Mouse (Mus musculus) cerebellum, adult 8-10 months (tissue): ENCODE measurements around the gene Arl6ip6.
A peak's percentile ranks its signal among the peaks of the same experiment; 100 is the strongest.

ENCODE experiments used
- DNase-seq: peaks from one replicate; pipeline ENCODE4 v3.0.0; 2022

Arl6ip6 gene

GRCm38 (mm10) chr2:53191523-53192220, at the start of gene Arl6ip6:
Gene Arl6ip6, plus strand, starts transcription at chr2:53191726.
- peak; percentile 98 for DNase-seq

GRCm38 (mm10) chr2:53146852-53147251, 44.7 kb upstream of the Arl6ip6 start:
- no peak for DNase-seq

- no peak for DNase-seq
These were observed 17.6 kb upstream of the Arl6ip6 start for GRCm38 (mm10) chr2:53173966-53174365.

- DNase-seq: no peak
These were observed 12.6 kb upstream of the Arl6ip6 start for GRCm38 (mm10) chr2:53178966-53179365.

- DNase-seq: no peak
These were observed 11.7 kb upstream of the Arl6ip6 start for GRCm38 (mm10) chr2:53179876-53180275.

- peak; percentile 12 for DNase-seq
These were observed 1.7 kb upstream of the Arl6ip6 start for GRCm38 (mm10) chr2:53189811-53190210.

GRCm38 (mm10) chr2:53190684-53191511, 628 bp upstream of the Arl6ip6 start, which contains the start of gene Prpf40a:
Gene Prpf40a, minus strand, starts transcription at chr2:53191284.
- DNase-seq: peak; percentile 99

GRCm38 (mm10) chr2:53192386-53192785, 860 bp downstream of the Arl6ip6 start:
- DNase-seq: no peak

- no peak for DNase-seq
These were observed 4.9 kb downstream of the Arl6ip6 start for GRCm38 (mm10) chr2:53196431-53196830.

- no peak for DNase-seq
These were observed 7.7 kb downstream of the Arl6ip6 start for GRCm38 (mm10) chr2:53199203-53199602.

- DNase-seq: no peak
These were observed 8.8 kb downstream of the Arl6ip6 start for GRCm38 (mm10) chr2:53200164-53200885.

- DNase-seq: no peak
These were observed 13.1 kb downstream of the Arl6ip6 start for GRCm38 (mm10) chr2:53204373-53205274.

- DNase-seq: no peak
These were observed 15.2 kb downstream of the Arl6ip6 start for GRCm38 (mm10) chr2:53206749-53207148.

GRCm38 (mm10) chr2:53213493-53213892, 22.0 kb downstream of the Arl6ip6 start:
- DNase-seq: no peak

GRCm38 (mm10) chr2:53222242-53222641, 30.7 kb downstream of the Arl6ip6 start:
- no peak for DNase-seq

GRCm38 (mm10) chr2:53256982-53257381, 65.5 kb downstream of the Arl6ip6 start:
- no peak for DNase-seq
